Comparison of ENCODE assay signal across 8 mouse cellular contexts in genomic region chr2:30885453-30886163, GRCm38 (mm10). TPM values are rescaled to one million over a fixed set of nuclear protein-coding genes. Genes with fewer than 3 reads are reported as not detected.
DNase-seq lines count a peak whose midpoint lies in the region; ATAC-seq and TF ChIP-seq lines count a peak whose summit lies in the region.

No protein-coding gene starts in this region.

- H3K36me3 ChIP-seq in liver, embryonic 14.5 days (replicated peaks; ENCODE audit: control insufficient read depth, insufficient read depth, low read depth): no peaks in the 10 kb centered on the region
- H3K36me3 ChIP-seq in liver, postnatal 0 days (replicated peaks; ENCODE audit: insufficient read depth, low read length): no peaks in the 10 kb centered on the region
- H3K36me3 ChIP-seq in intestine, embryonic 16.5 days (ENCODE audit: control insufficient read depth, insufficient read depth, low read length): no peaks in the 10 kb centered on the region

- H3K27me3 ChIP-seq in liver, embryonic 14.5 days (ENCODE audit: control insufficient read depth, insufficient read depth, low read length): no peaks in the 10 kb centered on the region
- H3K27me3 ChIP-seq in liver, postnatal 0 days (ENCODE audit: insufficient read depth, low read length): 0 out of 2 replicates have a peak, but pooled peaks cover 3% of the 10 kb centered on the region
- H3K27me3 ChIP-seq in intestine, embryonic 16.5 days (replicated peaks; ENCODE audit: control insufficient read depth, insufficient read depth, low read length): no peaks in the 10 kb centered on the region

- no peak overlapping the region for H3K4me3 ChIP-seq in liver, embryonic 14.5 days (ENCODE audit: insufficient read depth in 1 of 2, low read depth in 2 of 2, low read length in 2 of 2)
- no peak overlapping the region for H3K4me3 ChIP-seq in liver, postnatal 0 days (ENCODE audit: low read depth, low read length)
- H3K4me3 ChIP-seq in intestine, embryonic 16.5 days (ENCODE audit: low read length): no peak overlapping the region

- 0 out of 2 replicates have a peak, but pooled peaks have one; percentile 14 for TF ChIP-seq CTCF in liver, embryonic 14.5 days (IDR thresholded peaks at IDR 0.05; ENCODE audit: low read depth)
- TF ChIP-seq CTCF in liver, postnatal 0 days (IDR thresholded peaks at IDR 0.05; ENCODE audit: low read depth): no peak

- DNase-seq in liver, embryonic 14.5 days (ENCODE audit: low read depth in 3 of 3, low spot score in 3 of 3): no peak
- DNase-seq in liver, postnatal 0 days: no peak
- DNase-seq in cerebellum, postnatal 10 days: peak; percentile 83 to 92
- DNase-seq in frontal cortex, postnatal 36 days (ENCODE audit: low spot score in 2 of 2): peak; percentile 68 to 78
- peak; percentile 43 to 83 for DNase-seq in left cerebral cortex, adult 9 months (ENCODE audit: low spot score in 2 of 2)
- DNase-seq in right cerebral cortex, postnatal 4 days: peak; percentile 33
- no peak for DNase-seq in urinary bladder, postnatal 36 days (ENCODE audit: low spot score in 2 of 2)

- no peaks in the 10 kb centered on the region for H3K9me3 ChIP-seq in liver, embryonic 14.5 days (ENCODE audit: control insufficient read depth, low read length)
- H3K9me3 ChIP-seq in liver, postnatal 0 days (ENCODE audit: low read length): no peaks in the 10 kb centered on the region
- H3K9me3 ChIP-seq in intestine, embryonic 16.5 days (ENCODE audit: control insufficient read depth, low read length): peaks cover 2% of the 10 kb centered on the region; the same call in 1 of the 2 replicates

- no peak overlapping the region for H3K9ac ChIP-seq in liver, embryonic 14.5 days (replicated peaks)
- H3K9ac ChIP-seq in liver, postnatal 0 days (replicated peaks): no peak overlapping the region
- H3K9ac ChIP-seq in intestine, embryonic 16.5 days (ENCODE audit: low read depth, low read length): no peak overlapping the region

- H3K4me2 ChIP-seq in liver, embryonic 14.5 days (ENCODE audit: low read depth): no peak overlapping the region
- H3K4me2 ChIP-seq in liver, postnatal 0 days (ENCODE audit: low read depth, low read length): no peak overlapping the region
- no peak overlapping the region for H3K4me2 ChIP-seq in intestine, embryonic 16.5 days (ENCODE audit: low read depth, low read length)

- no peak overlapping the region for H3K27ac ChIP-seq in liver, embryonic 14.5 days
- no peak overlapping the region for H3K27ac ChIP-seq in liver, postnatal 0 days (ENCODE audit: low read depth)
- H3K27ac ChIP-seq in intestine, embryonic 16.5 days (ENCODE audit: low read length): no peak overlapping the region

- TF ChIP-seq EP300 in liver, embryonic 14.5 days (IDR thresholded peaks at IDR 0.05; ENCODE audit: low read depth): no peak
- no peak for TF ChIP-seq EP300 in liver, postnatal 0 days (IDR thresholded peaks at IDR 0.05; ENCODE audit: low read depth)

- ATAC-seq in liver, embryonic 14.5 days (ENCODE audit: insufficient read depth): no peak
- ATAC-seq in liver, postnatal 0 days: no peak
- no peak for ATAC-seq in intestine, embryonic 16.5 days

- H3K4me1 ChIP-seq in liver, embryonic 14.5 days (replicated peaks; ENCODE audit: control insufficient read depth in 2 of 2, insufficient read depth in 2 of 2, low read length in 1 of 2): no peaks in the 10 kb centered on the region
- H3K4me1 ChIP-seq in liver, postnatal 0 days (ENCODE audit: insufficient read depth): no peaks in the 10 kb centered on the region
- H3K4me1 ChIP-seq in intestine, embryonic 16.5 days (ENCODE audit: control insufficient read depth, insufficient read depth, low read length): no peaks in the 10 kb centered on the region

- 41% methylated on average over 9 of the region's 9 CpGs for WGBS in liver, embryonic 14.5 days (ENCODE audit: insufficient replicate concordance)
- WGBS in liver, postnatal 0 days (ENCODE audit: insufficient replicate concordance): 48% methylated on average over 9 of the region's 9 CpGs
- WGBS in intestine, embryonic 16.5 days: 33% methylated on average over 9 of the region's 9 CpGs

RNA-seq across cellular contexts. Expression of gene Ptges, which starts 44.1 kb away (rescaled TPM):
- polyA plus RNA-seq in liver, embryonic 14.5 days (2012; rRNA removed): 0.10 and 0.12 TPM in 2 replicates
- polyA plus RNA-seq in liver, embryonic 14.5 days (2014; fragmentation: Nextera tagmentation; extraction: Ambion mirVana): 0.19 TPM in 1 of 2 replicates, not detected in the other
- polyA plus RNA-seq in liver, postnatal 0 days (2015; fragmentation: Nextera tagmentation; extraction: Ambion mirVana): 1.4 and 1.7 TPM in 2 replicates
- polyA plus RNA-seq in intestine, embryonic 16.5 days (2015; fragmentation: Nextera tagmentation; extraction: Ambion mirVana): 3.9 and 4.0 TPM in 2 replicates

RNA-seq across cellular contexts. Expression of gene Prrx2, which starts 50.8 kb away (rescaled TPM):
- 0.34 and 0.49 TPM in 2 replicates for polyA plus RNA-seq in liver, embryonic 14.5 days (2012; rRNA removed)
- 0.09 TPM in 1 of 2 replicates, not detected in the other for polyA plus RNA-seq in liver, embryonic 14.5 days (2014; fragmentation: Nextera tagmentation; extraction: Ambion mirVana)
- polyA plus RNA-seq in liver, postnatal 0 days (2015; fragmentation: Nextera tagmentation; extraction: Ambion mirVana): 0.07 and 0.17 TPM in 2 replicates
- polyA plus RNA-seq in intestine, embryonic 16.5 days (2015; fragmentation: Nextera tagmentation; extraction: Ambion mirVana): 1.6 and 1.9 TPM in 2 replicates

RNA-seq across cellular contexts. Expression of gene Asb6, which starts 55.5 kb away (rescaled TPM):
- polyA plus RNA-seq in liver, embryonic 14.5 days (2012; rRNA removed): 25.8 and 27.0 TPM in 2 replicates
- 25.9 and 26.2 TPM in 2 replicates for polyA plus RNA-seq in liver, embryonic 14.5 days (2014; fragmentation: Nextera tagmentation; extraction: Ambion mirVana)
- polyA plus RNA-seq in liver, postnatal 0 days (2015; fragmentation: Nextera tagmentation; extraction: Ambion mirVana): 16.7 and 16.9 TPM in 2 replicates
- polyA plus RNA-seq in intestine, embryonic 16.5 days (2015; fragmentation: Nextera tagmentation; extraction: Ambion mirVana): 24.0 and 24.5 TPM in 2 replicates

Comparison
In these comparisons a context has a peak if more than half of its experiments do, and no peak if none do; other contexts are left out.
1. DNase-seq: peak in cerebellum, postnatal 10 days (2 of 2), frontal cortex, postnatal 36 days (2 of 2), left cerebral cortex, adult 9 months (2 of 2) and right cerebral cortex, postnatal 4 days (single experiment); none in liver, embryonic 14.5 days (0 of 3), liver, postnatal 0 days (single experiment) and urinary bladder, postnatal 36 days (0 of 2).